Mouse (Mus musculus) stomach, embryonic 16.5 days (tissue): ENCODE results near the gene R3hcc1l. TPM values are rescaled to one million over a fixed set of nuclear protein-coding genes. Genes with fewer than 3 reads are reported as not detected.
A peak's percentile ranks its signal among the peaks of the same experiment; 100 is the strongest.

Source experiments
- ATAC-seq: fragments of 200-750 bp; cut with Nextera tagmentation; 2 replicates; pipeline ENCODE4 v1.8.0; 2017; ENCODE audit warnings: moderate number of reproducible peaks, moderate TSS enrichment; ENCODE audit not compliant: insufficient read depth, low FRiP score
- H3K27ac ChIP-seq: fragments of 300-500 bp; sonication (generic); 2 replicates; pipeline ENCODE4 v1.5.1; 2014; ENCODE audit warnings: low read length
- H3K27me3 ChIP-seq: fragments of 300-500 bp; sonication (generic); 2 replicates; pipeline ENCODE4 v1.6.1; 2014; ENCODE audit warnings: low read length, control low read depth, mixed read lengths; ENCODE audit not compliant: control insufficient read depth, insufficient read depth
- H3K36me3 ChIP-seq: fragments of 300-500 bp; sonication (generic); 2 replicates; pipeline ENCODE4 v1.6.1; 2014; ENCODE audit warnings: low read length; ENCODE audit not compliant: control insufficient read depth, insufficient read depth
- H3K4me1 ChIP-seq: fragments of 300-500 bp; sonication (generic); 2 replicates; pipeline ENCODE4 v1.6.1; 2014; ENCODE audit warnings: low read length, control low read depth, mixed read lengths; ENCODE audit not compliant: control insufficient read depth, insufficient read depth
- H3K4me2 ChIP-seq: fragments of 300-500 bp; sonication (generic); 2 replicates; pipeline ENCODE4 v1.6.1; 2014; ENCODE audit warnings: low read depth, low read length, mixed read lengths
- H3K4me3 ChIP-seq: fragments of 300-500 bp; sonication (generic); replicated peaks from 2 replicates; pipeline ENCODE4 v1.5.1; 2014; ENCODE audit warnings: mild to moderate bottlenecking, low read length
- H3K9ac ChIP-seq: fragments of 300-500 bp; sonication (generic); 2 replicates; pipeline ENCODE4 v1.6.1; 2014; ENCODE audit warnings: low read length
- H3K9me3 ChIP-seq: fragments of 300-500 bp; sonication (generic); replicated peaks from 2 replicates; pipeline ENCODE4 v1.6.1; 2016; ENCODE audit warnings: low read length, control low read depth; ENCODE audit not compliant: control insufficient read depth
- WGBS: fragments of 180-500 bp; shearing (Covaris S2); extraction: QIAGEN DNeasy Blood & Tissue Kit; methylation state at CpG from one replicate; pipeline ENCODE4 v1.1.7; 2014; 5-methylcytosine and 5-hydroxymethylcytosine counted together
- polyA plus RNA-seq: library from polyadenylated mRNA; unstranded; fragments of >200 nt; fragmentation: Nextera tagmentation; extraction: Ambion mirVana; gene quantifications from 2 replicates; pipeline ENCODE4 v1.2.1, GENCODE M21; 2015

Gene R3hcc1l
- 22.2 and 22.8 TPM in 2 replicates for polyA plus RNA-seq

DNA sequence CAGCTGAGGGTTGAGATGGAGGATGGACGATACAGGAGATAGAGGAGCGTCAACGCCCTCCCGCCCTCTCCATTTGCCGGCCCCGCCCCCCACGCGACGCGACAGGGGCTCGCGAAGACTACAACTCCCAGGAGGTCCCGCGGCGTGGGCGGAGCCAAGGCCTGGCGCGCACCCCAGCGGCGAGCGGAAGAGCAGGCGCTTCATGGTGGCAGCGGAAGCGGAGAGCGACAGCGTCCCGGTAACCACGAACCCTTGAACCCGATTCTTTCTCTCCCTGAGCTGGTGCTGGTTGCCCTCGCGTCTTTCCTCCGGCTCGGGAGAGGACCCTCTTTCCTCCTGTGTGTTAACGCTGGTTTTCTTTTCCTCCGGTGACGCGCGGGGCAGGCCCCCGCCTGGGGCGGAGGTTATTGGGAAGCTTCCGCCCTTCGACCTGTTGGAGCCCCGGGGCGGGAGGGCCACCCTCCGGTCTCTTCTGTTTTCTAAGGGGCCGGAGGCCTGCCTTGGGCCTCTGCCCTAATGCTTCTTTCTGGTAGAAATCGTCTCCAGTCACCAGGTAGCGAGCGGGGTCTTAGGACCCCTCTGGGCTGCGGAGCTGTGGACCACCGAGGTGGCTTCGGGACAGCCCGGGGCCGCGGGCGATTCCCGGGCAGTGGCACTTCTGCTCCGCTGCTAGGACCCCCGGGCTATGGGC lies at the start of gene R3hcc1l:
R3hcc1l (plus strand) TSS at position 140 of the 691 bp plus-strand sequence.
- Histone ChIP-seq H3K9ac (peak within 1 kb of the TSS; percentile 98), H3K27me3 (no peaks in the 10 kb centered on the region), H3K9me3 (no peaks in the 10 kb centered on the region), H3K4me3 (peak within 1 kb of the TSS; percentile 95), H3K4me2 (peak within 1 kb of the TSS; percentile 91), H3K4me1 (peaks cover 7% of the 10 kb centered on the region), H3K27ac (peak within 1 kb of the TSS; percentile 80), H3K36me3 (no peaks in the 10 kb centered on the region)
- peak; percentile 97 for ATAC-seq
- WGBS = under 1% methylated on average over 55 of the region's 59 CpGs

DNA sequence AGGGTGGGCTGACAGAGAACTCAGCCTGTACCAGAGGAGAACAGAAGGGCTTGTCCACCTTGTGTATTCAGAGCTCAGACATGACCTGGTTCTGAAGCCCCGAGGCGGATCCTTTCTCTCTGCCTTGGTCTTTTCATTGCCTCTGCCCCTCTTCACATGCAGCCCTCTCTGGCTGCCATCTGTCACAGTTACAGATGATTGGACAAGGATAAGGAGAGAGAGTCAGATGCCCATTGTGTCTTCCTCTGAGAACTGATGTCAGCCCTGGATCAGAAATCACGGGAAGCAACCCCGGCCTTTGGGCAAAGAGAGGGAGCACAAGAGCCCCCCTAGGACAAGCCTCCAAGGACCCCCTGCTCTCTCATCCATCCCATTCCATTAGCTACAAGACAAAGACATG lies 47.0 kb upstream of the R3hcc1l start:
- H3K9ac ChIP-seq = no peak overlapping the region
- WGBS = 91% methylated on average over 4 of the region's 4 CpGs
- ATAC-seq = no peak
- H3K27me3 ChIP-seq = no peaks in the 10 kb centered on the region
- H3K4me1 ChIP-seq = no peaks in the 10 kb centered on the region
- no peaks in the 10 kb centered on the region for H3K9me3 ChIP-seq
- H3K27ac ChIP-seq = no peak overlapping the region
- no peaks in the 10 kb centered on the region for H3K36me3 ChIP-seq
- no peak overlapping the region for H3K4me2 ChIP-seq
- no peak overlapping the region for H3K4me3 ChIP-seq

DNA sequence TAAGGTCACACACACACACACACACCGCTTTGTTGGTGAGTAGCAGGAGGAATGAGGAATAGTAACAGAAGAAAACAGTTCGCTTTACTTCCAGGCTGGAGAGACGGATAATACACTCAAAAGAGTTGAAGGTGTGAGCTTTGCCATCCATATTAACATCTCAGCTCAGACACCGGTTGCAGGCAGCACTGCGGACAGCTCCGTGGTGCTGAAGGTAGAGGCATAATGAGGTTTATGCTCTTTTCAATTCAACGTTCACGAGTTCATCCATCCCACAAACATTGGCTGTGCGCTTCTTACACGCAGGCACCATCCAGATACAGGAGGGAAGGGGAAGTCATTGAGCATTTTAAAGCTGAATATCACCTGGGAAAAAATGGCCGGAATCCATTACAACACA lies 45.7 kb upstream of the R3hcc1l start:
- H3K36me3 ChIP-seq = no peaks in the 10 kb centered on the region
- no peaks in the 10 kb centered on the region for H3K4me1 ChIP-seq
- no peak overlapping the region for H3K27ac ChIP-seq
- no peak overlapping the region for H3K4me3 ChIP-seq
- no peaks in the 10 kb centered on the region for H3K27me3 ChIP-seq
- no peak overlapping the region for H3K4me2 ChIP-seq
- H3K9me3 ChIP-seq = no peaks in the 10 kb centered on the region
- no peak overlapping the region for H3K9ac ChIP-seq
- WGBS = 29% methylated on average over 11 of the region's 11 CpGs
- ATAC-seq = no peak

- H3K27ac ChIP-seq = no peak overlapping the region
- WGBS = 64% methylated on average over 5 of the region's 5 CpGs
- H3K9me3 ChIP-seq = no peaks in the 10 kb centered on the region
- no peak for ATAC-seq
- H3K4me3 ChIP-seq = no peak overlapping the region
- H3K4me1 ChIP-seq = no peaks in the 10 kb centered on the region
- no peaks in the 10 kb centered on the region for H3K27me3 ChIP-seq
- H3K36me3 ChIP-seq = no peaks in the 10 kb centered on the region
- no peak overlapping the region for H3K4me2 ChIP-seq
- H3K9ac ChIP-seq = no peak overlapping the region
Measured at GRCm38 (mm10) chr19:42477769-42478168, 40.8 kb upstream of the R3hcc1l start.

DNA sequence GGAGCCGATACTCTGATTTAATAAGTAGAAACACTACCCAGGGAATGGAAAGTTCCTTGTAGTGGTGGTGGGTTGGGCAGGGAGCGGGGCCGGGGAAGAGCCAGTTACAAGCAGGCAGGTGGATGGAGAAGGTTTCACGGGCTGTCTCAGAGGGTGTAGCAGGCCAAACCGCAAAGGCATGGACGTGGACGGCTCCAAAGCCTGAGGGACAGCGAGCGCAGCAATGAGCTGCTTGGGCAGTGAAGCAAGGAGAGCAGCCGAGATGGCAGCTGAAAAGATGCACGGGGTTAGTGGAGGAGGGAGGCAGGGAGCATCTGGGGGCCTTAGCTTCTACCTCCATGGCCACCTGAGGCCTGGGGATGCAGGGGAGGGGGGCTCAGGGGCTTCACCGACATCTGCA lies 40.3 kb upstream of the R3hcc1l start:
- H3K9me3 ChIP-seq = no peaks in the 10 kb centered on the region
- H3K27me3 ChIP-seq = no peaks in the 10 kb centered on the region
- no peak overlapping the region for H3K9ac ChIP-seq
- no peaks in the 10 kb centered on the region for H3K4me1 ChIP-seq
- no peaks in the 10 kb centered on the region for H3K36me3 ChIP-seq
- H3K27ac ChIP-seq = no peak overlapping the region
- WGBS = 57% methylated on average over 12 of the region's 12 CpGs
- H3K4me3 ChIP-seq = no peak overlapping the region
- H3K4me2 ChIP-seq = no peak overlapping the region
- ATAC-seq = no peak

DNA sequence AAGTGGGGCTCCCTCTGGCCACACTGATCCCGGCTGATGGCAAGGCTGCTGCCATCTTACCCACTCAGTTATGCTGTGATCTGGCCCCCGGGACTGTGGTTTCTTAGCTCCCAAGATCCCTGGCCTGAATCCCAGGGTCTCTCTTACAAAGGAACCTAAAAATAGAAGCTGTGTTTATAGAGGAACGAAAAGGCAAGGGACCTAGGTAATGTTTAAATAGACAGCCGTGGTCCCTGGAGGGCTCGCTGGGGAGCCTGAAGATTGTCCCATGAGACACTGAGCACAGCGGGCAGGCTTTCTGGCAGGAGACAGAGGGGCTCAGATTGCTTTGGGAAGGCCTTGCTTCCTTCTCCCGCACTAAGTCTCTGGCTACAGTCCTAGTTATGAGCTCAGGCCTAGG lies 33.1 kb upstream of the R3hcc1l start:
- Histone ChIP-seq H3K4me2 (no peak overlapping the region), H3K9me3 (no peaks in the 10 kb centered on the region), H3K36me3 (no peaks in the 10 kb centered on the region), H3K4me3 (no peak overlapping the region), H3K4me1 (no peaks in the 10 kb centered on the region), H3K27me3 (no peaks in the 10 kb centered on the region), H3K9ac (no peak overlapping the region), H3K27ac (no peak overlapping the region)
- WGBS = 38% methylated on average over 7 of the region's 7 CpGs
- ATAC-seq = no peak

- no peak overlapping the region for H3K9ac ChIP-seq
- H3K27ac ChIP-seq = no peak overlapping the region
- H3K4me2 ChIP-seq = no peak overlapping the region
- WGBS = 75% methylated on average over 3 of the region's 3 CpGs
- no peak overlapping the region for H3K4me3 ChIP-seq
- no peak for ATAC-seq
- no peaks in the 10 kb centered on the region for H3K27me3 ChIP-seq
- H3K4me1 ChIP-seq = no peaks in the 10 kb centered on the region
- no peaks in the 10 kb centered on the region for H3K9me3 ChIP-seq
- H3K36me3 ChIP-seq = no peaks in the 10 kb centered on the region
Measured at GRCm38 (mm10) chr19:42487261-42487660, 31.3 kb upstream of the R3hcc1l start.

- Histone ChIP-seq H3K9me3 (no peaks in the 10 kb centered on the region), H3K9ac (no peak overlapping the region), H3K4me2 (no peak overlapping the region), H3K4me3 (no peak overlapping the region), H3K27me3 (no peaks in the 10 kb centered on the region), H3K36me3 (no peaks in the 10 kb centered on the region), H3K27ac (no peak overlapping the region), H3K4me1 (no peaks in the 10 kb centered on the region)
- WGBS = 55% methylated on average over 5 of the region's 5 CpGs
- peak; percentile 37; the same call in 1 of the 2 replicates for ATAC-seq
Measured at GRCm38 (mm10) chr19:42493257-42493917, 25.2 kb upstream of the R3hcc1l start.

- no peaks in the 10 kb centered on the region for H3K36me3 ChIP-seq
- no peak overlapping the region for H3K4me2 ChIP-seq
- WGBS = 55% methylated on average over 3 of the region's 3 CpGs
- H3K9ac ChIP-seq = no peak overlapping the region
- no peak overlapping the region for H3K4me3 ChIP-seq
- no peak for ATAC-seq
- H3K27me3 ChIP-seq = no peaks in the 10 kb centered on the region
- no peaks in the 10 kb centered on the region for H3K4me1 ChIP-seq
- no peaks in the 10 kb centered on the region for H3K9me3 ChIP-seq
- H3K27ac ChIP-seq = no peak overlapping the region
Measured at GRCm38 (mm10) chr19:42504156-42504555, 14.4 kb upstream of the R3hcc1l start.
